Mouse (Mus musculus) lung, postnatal 0 days (tissue): ENCODE measurements at regions not wholly inside any gene's neighbourhood (a gene's known extent, or its start where the extent isn't known, plus 50 kb on each side); places are given as distances from the start of the nearest gene placed in this dataset.
"Not testable (repeated sequence)": the region's sequence is repeated elsewhere in the genome, so short reads cannot be mapped to it uniquely, and the experiment has no call there.

Source experiments
- ATAC-seq: fragments of 200-750 bp; cut with Nextera tagmentation; 2 replicates; pipeline ENCODE4 v1.8.0; 2017; ENCODE audit warnings: moderate library complexity
- DNase-seq: peaks from one replicate; pipeline ENCODE4 v3.0.0-alpha.2; 2016; ENCODE audit warnings: low spot score
- H3K27ac ChIP-seq: fragments of 300-500 bp; sonication (generic); 2 replicates; pipeline ENCODE4 v1.5.1; 2014; ENCODE audit warnings: antibody characterized with exemption, mild to moderate bottlenecking, low read length, mixed read lengths
- H3K27me3 ChIP-seq: fragments of 300-500 bp; sonication (generic); replicated peaks from 2 replicates; pipeline ENCODE4 v1.6.1; 2014; ENCODE audit warnings: low read length, mixed read lengths; ENCODE audit not compliant: insufficient read depth
- H3K36me3 ChIP-seq: fragments of 300-500 bp; sonication (generic); 2 replicates; pipeline ENCODE4 v1.6.1; 2014; ENCODE audit warnings: low read length, mixed read lengths; ENCODE audit not compliant: insufficient read depth
- H3K4me1 ChIP-seq: fragments of 300-500 bp; sonication (generic); 2 replicates; pipeline ENCODE4 v1.6.1; 2014; ENCODE audit warnings: antibody characterized with exemption, low read depth, low read length, mixed read lengths; ENCODE audit not compliant: insufficient read depth
- H3K4me2 ChIP-seq: fragments of 300-500 bp; sonication (generic); replicated peaks from 2 replicates; pipeline ENCODE4 v1.6.1; 2014; ENCODE audit warnings: low read depth, mild to moderate bottlenecking, low read length, moderate library complexity, mixed read lengths
- H3K4me3 ChIP-seq: fragments of 300-500 bp; sonication (generic); 2 replicates; pipeline ENCODE4 v1.5.1; 2014; ENCODE audit warnings: low read depth, low read length
- H3K9ac ChIP-seq: fragments of 300-500 bp; sonication (generic); replicated peaks from 2 replicates; pipeline ENCODE4 v1.6.1; 2014; ENCODE audit warnings: low read depth, mild to moderate bottlenecking
- H3K9me3 ChIP-seq: fragments of 300-500 bp; sonication (generic); 2 replicates; pipeline ENCODE4 v1.6.1; 2016; ENCODE audit warnings: low read length, mixed read lengths
- CTCF ChIP-seq: IDR thresholded peaks from 2 replicates; pipeline ENCODE4 v1.5.1; 2016; ENCODE audit warnings: antibody characterized with exemption, mild to moderate bottlenecking
- EP300 ChIP-seq: IDR thresholded peaks from 2 replicates; pipeline ENCODE4 v1.6.1; 2016; ENCODE audit warnings: antibody characterized with exemption, mild to moderate bottlenecking, control low read depth
- WGBS: fragments of 180-500 bp; shearing (Covaris S2); extraction: QIAGEN DNeasy Blood & Tissue Kit; methylation state at CpG from one replicate; pipeline ENCODE4 v1.1.7; 2014; 5-methylcytosine and 5-hydroxymethylcytosine counted together

- H3K4me3 ChIP-seq: no peak overlapping the region
- DNase-seq (no peak), ATAC-seq (no peak)
- no peak overlapping the region for H3K27ac ChIP-seq
- no peaks in the 10 kb centered on the region for H3K36me3 ChIP-seq
- H3K9ac ChIP-seq: no peak overlapping the region
- TF ChIP-seq EP300 (no peak), CTCF (no peak)
- H3K4me2 ChIP-seq: no peak overlapping the region
- 17% methylated on average over 1 of the region's 3 CpGs for WGBS
- no peaks in the 10 kb centered on the region for H3K9me3 ChIP-seq
- H3K4me1 ChIP-seq: no peaks in the 10 kb centered on the region
- H3K27me3 ChIP-seq: no peaks in the 10 kb centered on the region
Observed at GRCm38 (mm10) chr12:8087958-8088357, 110.5 kb downstream of the Apob start.

- Histone ChIP-seq H3K36me3 (no peaks in the 10 kb centered on the region), H3K9ac (no peak overlapping the region), H3K4me2 (no peak overlapping the region), H3K4me1 (no peaks in the 10 kb centered on the region), H3K4me3 (no peak overlapping the region), H3K27me3 (no peaks in the 10 kb centered on the region), H3K9me3 (no peaks in the 10 kb centered on the region), H3K27ac (no peak overlapping the region)
- ATAC-seq: no peak
- WGBS: 57% methylated on average over 8 of the region's 8 CpGs
- DNase-seq: no peak
- no peak for TF ChIP-seq EP300
- TF ChIP-seq CTCF: no peak
Observed at GRCm38 (mm10) chr12:8089423-8090278, 112.2 kb downstream of the Apob start.

DNA sequence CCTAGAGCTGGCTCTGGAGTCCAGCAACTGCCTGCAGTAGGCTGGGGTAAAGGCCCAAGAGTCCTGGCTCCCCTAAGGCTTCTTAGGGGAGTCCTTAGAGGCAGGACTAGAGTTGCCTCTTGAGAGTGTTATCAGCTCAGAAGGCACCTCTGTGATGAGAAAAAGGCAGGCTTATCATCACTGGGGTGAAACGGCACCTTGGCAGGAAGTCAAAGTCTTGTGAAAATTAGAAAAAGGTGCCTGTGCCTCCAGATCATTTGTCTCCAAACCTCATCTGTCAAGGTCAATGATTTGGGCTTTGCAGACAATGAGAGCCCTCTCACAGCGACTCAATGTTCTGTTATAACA, 112.8 kb downstream of the Apob start:
- Histone ChIP-seq H3K4me3 (no peak overlapping the region), H3K27me3 (no peaks in the 10 kb centered on the region), H3K27ac (no peak overlapping the region), H3K9ac (no peak overlapping the region), H3K4me2 (no peak overlapping the region), H3K4me1 (no peaks in the 10 kb centered on the region), H3K9me3 (no peaks in the 10 kb centered on the region), H3K36me3 (no peaks in the 10 kb centered on the region)
- WGBS: 33% methylated on average over 2 of the region's 2 CpGs
- DNase-seq: no peak
- no peak for ATAC-seq
- TF ChIP-seq CTCF: no peak
- no peak for TF ChIP-seq EP300

DNA sequence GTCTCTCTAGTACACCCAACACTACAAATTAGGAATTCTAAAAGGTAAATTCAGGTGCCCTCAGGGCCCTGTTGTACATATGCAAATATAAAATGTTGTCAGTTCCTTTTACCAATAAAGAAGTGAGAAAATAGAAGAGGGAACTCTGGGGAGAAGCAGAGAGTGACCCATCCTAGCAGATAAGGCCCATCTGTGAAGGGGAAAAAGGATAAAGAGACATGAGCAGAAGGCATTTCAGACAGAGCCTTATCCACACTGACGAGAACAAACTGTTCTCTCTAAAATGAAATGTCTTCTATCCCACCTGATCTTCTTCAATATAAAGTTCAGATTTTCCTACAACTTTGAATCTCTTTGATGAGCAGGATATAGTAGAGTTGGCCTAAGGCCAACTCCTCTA, 114.5 kb upstream of the Ldah start:
- Histone ChIP-seq H3K4me2 (no peak overlapping the region), H3K27ac (no peak overlapping the region), H3K9ac (no peak overlapping the region), H3K36me3 (no peaks in the 10 kb centered on the region), H3K9me3 (no peaks in the 10 kb centered on the region), H3K4me3 (no peak overlapping the region), H3K4me1 (no peaks in the 10 kb centered on the region), H3K27me3 (no peaks in the 10 kb centered on the region)
- 77% methylated on average over 1 of the region's 1 CpGs for WGBS
- ATAC-seq (no peak), DNase-seq (no peak)
- TF ChIP-seq CTCF: no peak
- TF ChIP-seq EP300: no peak

DNA sequence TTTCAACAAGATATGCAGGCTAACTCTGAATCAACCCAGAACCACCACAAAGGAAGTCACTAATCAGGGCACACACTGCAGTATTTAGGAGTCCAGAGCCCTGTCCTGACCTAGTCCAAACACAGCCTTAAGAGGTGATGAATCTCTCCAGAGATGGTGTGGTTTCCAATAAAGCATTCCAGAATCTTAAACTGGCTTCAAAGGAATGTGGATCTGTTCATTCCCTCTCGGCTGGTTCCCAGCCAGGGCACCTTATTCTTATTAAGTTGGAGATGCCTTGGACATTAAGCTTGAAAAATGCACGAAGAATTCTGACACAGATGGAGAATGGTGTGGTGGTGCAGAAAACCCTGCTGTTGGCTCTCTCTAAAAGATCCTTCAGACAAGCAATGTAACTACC, 112.0 kb upstream of the Ldah start:
- DNase-seq (no peak), ATAC-seq (no peak)
- H3K36me3 ChIP-seq: no peaks in the 10 kb centered on the region
- H3K4me3 ChIP-seq: no peak overlapping the region
- no peaks in the 10 kb centered on the region for H3K4me1 ChIP-seq
- H3K9me3 ChIP-seq: no peaks in the 10 kb centered on the region
- TF ChIP-seq CTCF: no peak
- TF ChIP-seq EP300: no peak
- H3K27ac ChIP-seq: no peak overlapping the region
- 43% methylated on average over 2 of the region's 2 CpGs for WGBS
- H3K9ac ChIP-seq: no peak overlapping the region
- H3K4me2 ChIP-seq: no peak overlapping the region
- H3K27me3 ChIP-seq: no peaks in the 10 kb centered on the region

- not testable (repeated sequence) for H3K9me3 ChIP-seq, H3K4me1 ChIP-seq, DNase-seq, H3K4me2 ChIP-seq, H3K36me3 ChIP-seq, H3K27ac ChIP-seq, H3K27me3 ChIP-seq, H3K9ac ChIP-seq, H3K4me3 ChIP-seq, ATAC-seq
- WGBS: 61% methylated on average over 2 of the region's 2 CpGs
Observed at GRCm38 (mm10) chr12:8098395-8098794, 109.5 kb upstream of the Ldah start.

- TF ChIP-seq CTCF (no peak), EP300 (peak; percentile 79)
- Histone ChIP-seq H3K27ac (no peak overlapping the region), H3K9me3 (no peaks in the 10 kb centered on the region), H3K36me3 (no peaks in the 10 kb centered on the region), H3K9ac (no peak overlapping the region), H3K4me2 (no peak overlapping the region), H3K4me1 (no peaks in the 10 kb centered on the region), H3K4me3 (no peak overlapping the region), H3K27me3 (0 out of 2 replicates have a peak, but pooled peaks cover 3% of the 10 kb centered on the region)
- ATAC-seq (peak; percentile 95), DNase-seq (peak; percentile 69)
- WGBS: 36% methylated on average over 2 of the region's 2 CpGs
Observed at GRCm38 (mm10) chr12:8099114-8099513, 108.8 kb upstream of the Ldah start.
